Mouse (Mus musculus) liver, embryonic 14 days (tissue): ENCODE measurements around the gene Gm364. TPM values are rescaled to one million over a fixed set of nuclear protein-coding genes. Genes with fewer than 3 reads are reported as not detected.

Experiments used
- polyA plus RNA-seq: library from polyadenylated mRNA; depleted of rRNA; stranded (reverse); fragments of >200 nt; gene quantifications from 2 replicates; pipeline ENCODE4 v1.2.3, GENCODE M21; 2012; rRNA removed

Gene Gm364
- not detected in 2 replicates for polyA plus RNA-seq

GRCm38 (mm10) chrX:57408769-57409168, at the start of gene Gm364:
Gene Gm364, plus strand, starts transcription at chrX:57409154.

GRCm38 (mm10) chrX:57392367-57393246, 16.3 kb upstream of the Gm364 start, which contains the start of gene Rbmx:
Gene Rbmx, minus strand, starts transcription at chrX:57393036.

GRCm38 (mm10) chrX:57503634-57504033, 94.7 kb downstream of the Gm364 start, which contains the start of gene Gpr101:
Gene Gpr101, minus strand, starts transcription at chrX:57503757.

Other genes starting within 250 kb of the Gm364 start
- not detected in 2 replicates for gene Cd40lg, start 197.0 kb upstream of the Gm364 start, polyA plus RNA-seq
- gene Arhgef6, start 70.4 kb upstream of the Gm364 start, polyA plus RNA-seq, result 3.7 and 5.7 TPM in 2 replicates
- gene Rbmx, start 16.1 kb upstream of the Gm364 start, polyA plus RNA-seq, result 23.0 and 24.4 TPM in 2 replicates
- not detected in 2 replicates for gene Gpr101, start 94.6 kb downstream of the Gm364 start, polyA plus RNA-seq